Mouse (Mus musculus) embryonic fibroblast, embryonic 13.5 days (primary cell): ENCODE measurements around the gene Fam104a.

Source experiments
- CTCF ChIP-seq: IDR thresholded peaks from 2 replicates; pipeline ENCODE4 v1.5.1; 2011; ENCODE audit warnings: mild to moderate bottlenecking, control low read depth, low read length, moderate library complexity, borderline replicate concordance; ENCODE audit not compliant: insufficient read depth
- POLR2A ChIP-seq: IDR thresholded peaks from 2 replicates; pipeline ENCODE4 v1.6.1; 2011; ENCODE audit warnings: low read depth, mild to moderate bottlenecking, control low read depth, low read length, moderate library complexity

GRCm38 (mm10) chr11:113697571-113697970 is 13.6 kb upstream of the Fam104a start:
- TF ChIP-seq CTCF (no peak), POLR2A (no peak)
